Mouse (Mus musculus) layer of hippocampus, postnatal 36 days (tissue): Measurements from ENCODE around the gene Osbpl8. TPM values are rescaled to one million over a fixed set of nuclear protein-coding genes. Genes with fewer than 3 reads are reported as not detected.
"Not testable (repeated sequence)": the region's sequence is repeated elsewhere in the genome, so short reads cannot be mapped to it uniquely, and the experiment has no call there.

ENCODE experiments used
- DNase-seq, 2 experiments: peaks; one replicate each; pipeline ENCODE4 v3.0.0; 2022
- total RNA-seq, 2 experiments: library from RNA; stranded (reverse); gene quantifications; 2 replicates each; pipeline ENCODE4 v1.2.3; 2021

The Osbpl8 gene
- total RNA-seq, 2 experiments from 2014 or later = 62.1 to 62.4 TPM

DNA sequence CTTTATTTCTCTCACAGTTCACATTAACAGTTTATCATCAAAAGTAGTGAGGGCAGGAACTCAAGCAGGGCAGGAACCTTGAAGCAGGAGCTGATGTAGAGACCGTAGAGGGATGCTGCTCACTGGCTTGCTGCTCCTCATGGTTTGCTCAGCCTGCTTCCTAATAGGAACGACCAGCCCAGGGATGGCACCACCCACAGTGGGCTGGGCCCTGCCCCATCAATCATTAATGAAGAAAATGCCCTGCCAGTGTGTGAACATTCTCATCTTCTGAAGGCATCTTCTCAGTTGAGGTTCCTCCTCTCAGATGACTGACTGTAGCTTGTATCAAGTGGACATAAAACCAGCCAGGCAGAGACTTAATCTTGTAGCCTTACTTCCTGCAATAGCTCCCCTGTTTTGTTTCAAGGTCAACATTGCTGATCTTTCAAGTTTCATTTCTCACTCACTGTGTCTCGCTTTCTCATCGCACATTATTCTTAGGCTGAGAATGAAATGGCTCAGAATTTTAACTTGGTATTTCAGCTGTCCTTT lies 24.5 kb downstream of the Osbpl8 start:
- no peak for DNase-seq

GRCm38 (mm10) chr10:111190110-111190795 lies 25.7 kb downstream of the Osbpl8 start:
- DNase-seq = peak in 1 of 2 experiments; percentile 33

GRCm38 (mm10) chr10:111193536-111193935 lies 29.0 kb downstream of the Osbpl8 start:
- no peak for DNase-seq

DNA sequence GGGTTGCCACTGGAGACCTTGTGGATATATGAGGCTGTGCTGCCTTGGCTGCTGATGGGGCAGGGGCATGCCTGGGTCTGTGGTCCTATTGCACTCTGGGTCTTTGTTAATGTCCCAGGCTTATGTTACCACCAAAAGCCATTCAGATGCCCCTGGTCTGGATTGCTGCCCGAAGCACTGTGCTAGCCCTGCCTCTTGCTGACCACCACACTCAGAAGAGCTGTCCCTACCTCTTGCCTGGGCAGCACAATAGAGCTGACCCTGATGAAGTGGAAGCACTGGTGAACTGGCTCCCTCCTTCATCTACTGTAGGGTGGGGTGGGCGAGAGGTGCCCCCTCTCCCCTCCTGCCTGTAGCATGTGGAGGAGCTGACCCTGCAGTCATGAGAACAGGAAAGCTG lies 31.6 kb downstream of the Osbpl8 start:
- no peak for DNase-seq

- DNase-seq = not testable (repeated sequence)
Observed at GRCm38 (mm10) chr10:111198705-111199104, 34.2 kb downstream of the Osbpl8 start.

- DNase-seq = no peak
Observed at GRCm38 (mm10) chr10:111201120-111201519, 36.6 kb downstream of the Osbpl8 start.

DNA sequence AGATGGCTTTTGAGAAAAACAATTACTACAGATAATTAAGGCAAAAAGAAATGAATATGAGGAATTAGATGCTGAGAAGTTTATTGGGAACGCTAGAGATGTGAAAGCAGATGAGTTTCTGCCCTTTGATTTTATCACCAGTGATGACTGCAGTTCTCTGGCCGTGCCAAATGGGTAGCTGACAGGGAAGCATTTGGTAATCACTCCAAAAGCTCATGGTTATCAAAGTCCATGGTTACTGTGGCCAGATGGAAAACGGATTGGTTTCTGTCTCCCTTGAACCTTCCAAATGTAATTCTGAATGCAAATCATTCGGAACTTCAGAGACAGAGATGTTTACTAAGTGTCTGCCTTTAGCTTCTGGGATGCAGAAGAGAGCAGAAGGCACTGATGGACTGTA lies 37.1 kb downstream of the Osbpl8 start:
- no peak for DNase-seq

- DNase-seq = no peak
Observed at GRCm38 (mm10) chr10:111204089-111204488, 39.5 kb downstream of the Osbpl8 start.

GRCm38 (mm10) chr10:111205421-111205820 lies 40.9 kb downstream of the Osbpl8 start:
- DNase-seq = no peak

- DNase-seq = no peak
Observed at GRCm38 (mm10) chr10:111207386-111207785, 42.8 kb downstream of the Osbpl8 start.

- DNase-seq = no peak
Observed at GRCm38 (mm10) chr10:111214084-111214483, 49.5 kb downstream of the Osbpl8 start.

- DNase-seq = no peak
Observed at GRCm38 (mm10) chr10:111214696-111215095, 50.1 kb downstream of the Osbpl8 start.

- no peak for DNase-seq
Observed at GRCm38 (mm10) chr10:111215572-111215971, 51.0 kb downstream of the Osbpl8 start.

GRCm38 (mm10) chr10:111216111-111216510 lies 51.6 kb downstream of the Osbpl8 start:
- DNase-seq = no peak

GRCm38 (mm10) chr10:111222535-111222934 lies 58.0 kb downstream of the Osbpl8 start:
- DNase-seq = no peak

GRCm38 (mm10) chr10:111223218-111223830 lies 58.8 kb downstream of the Osbpl8 start:
- no peak for DNase-seq

DNA sequence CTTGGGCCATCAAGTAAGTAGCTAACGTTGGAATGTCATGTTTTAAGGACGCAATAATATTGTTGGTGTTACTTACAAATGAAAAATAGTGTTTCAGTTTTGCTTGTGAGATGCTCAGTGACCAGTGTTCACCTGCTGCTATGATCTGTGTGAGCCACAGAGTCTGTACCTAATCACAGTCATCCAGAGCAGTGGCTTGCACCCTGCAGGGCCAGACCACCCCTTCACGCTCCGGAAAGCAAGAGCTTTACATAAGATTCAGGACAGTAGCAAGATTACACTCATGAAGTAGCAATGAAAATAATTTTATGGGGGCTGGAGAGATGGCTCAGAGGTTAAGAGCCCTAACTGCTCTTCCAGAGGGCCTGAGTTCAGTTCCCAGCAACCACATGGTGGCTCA lies 60.1 kb downstream of the Osbpl8 start:
- DNase-seq = no peak

DNA sequence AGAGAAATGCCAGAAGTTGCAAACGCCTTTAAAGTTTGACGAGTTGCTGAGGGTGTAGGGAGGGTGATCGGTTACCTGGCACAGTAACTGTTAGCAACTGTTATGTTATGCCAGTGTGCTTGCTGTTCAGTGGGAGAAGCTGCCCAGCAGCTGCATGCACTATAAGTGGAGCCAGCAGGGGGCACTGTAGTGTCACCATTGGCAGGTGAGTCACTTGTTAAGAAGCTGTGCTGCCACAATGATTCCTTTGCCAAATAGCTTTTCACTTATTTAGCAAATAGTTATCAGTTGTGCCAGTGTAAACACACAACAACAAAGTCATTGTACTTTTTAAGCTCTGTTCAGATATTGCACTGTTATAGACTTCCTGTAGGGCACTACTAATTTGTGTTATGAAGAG lies 62.0 kb downstream of the Osbpl8 start:
- DNase-seq = peak; percentile 85 to 88

GRCm38 (mm10) chr10:111232237-111232636 lies 67.7 kb downstream of the Osbpl8 start:
- DNase-seq = not testable (repeated sequence)

DNA sequence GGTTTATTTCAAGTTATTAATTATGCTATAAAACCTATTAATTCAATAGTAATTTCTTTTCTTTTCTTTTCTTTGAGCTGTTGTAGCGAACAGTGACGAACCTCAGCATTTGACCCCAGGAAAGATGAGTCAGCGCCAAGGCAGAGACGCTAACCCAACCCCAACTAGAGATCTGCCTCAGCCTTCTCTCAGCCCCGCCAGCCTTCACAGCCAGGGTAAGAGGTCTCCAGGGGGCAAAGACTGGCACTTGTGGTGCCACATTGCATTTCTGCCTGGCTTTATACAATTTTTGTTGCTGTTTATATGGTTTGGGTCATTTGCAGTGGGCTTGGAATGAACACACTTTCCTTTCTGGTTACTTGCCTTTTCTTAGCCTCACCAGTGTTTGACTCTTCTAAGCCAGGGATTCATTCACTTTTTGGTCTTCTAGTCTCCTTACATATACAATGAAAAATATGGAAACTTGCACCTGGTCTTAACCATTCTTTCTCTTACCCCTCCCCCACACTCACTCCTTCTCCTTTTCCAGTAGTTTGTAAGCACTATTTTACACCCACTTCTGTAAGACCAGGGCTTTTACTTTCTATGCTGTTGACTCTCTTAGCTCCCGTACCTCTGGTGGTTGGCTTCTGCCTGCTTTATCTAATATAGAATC lies 69.1 kb downstream of the Osbpl8 start:
- DNase-seq = no peak

- DNase-seq = no peak
Observed at GRCm38 (mm10) chr10:111234450-111235288, 70.1 kb downstream of the Osbpl8 start.

DNA sequence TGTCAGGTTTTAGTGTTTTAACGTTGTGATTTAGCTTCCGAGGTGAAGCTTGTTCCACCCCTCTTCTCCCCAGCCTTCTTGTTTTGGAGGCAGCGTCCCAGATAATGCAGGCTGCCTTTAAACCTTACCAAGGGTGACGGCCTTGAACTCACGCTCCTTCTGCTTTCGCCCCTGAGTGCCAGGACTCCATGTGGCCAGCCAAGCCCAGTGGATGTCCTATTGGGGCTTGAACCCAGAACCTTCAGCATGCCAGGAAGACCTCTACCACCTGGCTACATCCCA lies 70.7 kb downstream of the Osbpl8 start:
- DNase-seq = no peak

DNA sequence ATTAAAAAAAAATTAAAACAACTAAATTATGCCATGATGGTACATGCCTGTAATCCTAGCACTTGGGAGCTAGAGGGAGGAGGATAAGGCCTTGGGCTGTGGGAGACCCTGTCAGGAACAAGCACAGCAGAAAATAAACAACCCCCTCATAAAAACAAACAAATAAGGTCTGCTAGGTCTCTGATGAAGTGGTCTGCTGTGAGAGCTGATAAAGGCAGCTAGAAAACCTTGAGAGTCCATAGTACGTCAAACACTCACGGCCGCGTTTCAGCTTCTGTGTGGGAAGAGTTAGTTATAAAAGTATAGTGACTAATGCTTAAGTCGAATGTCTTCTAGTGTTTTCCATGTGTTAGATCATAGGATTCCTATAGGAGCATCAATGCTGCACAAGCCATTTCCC lies 72.9 kb downstream of the Osbpl8 start:
- no peak for DNase-seq
